Mouse (Mus musculus) splenic B cell, adult 2 months (primary cell): Measurements from ENCODE around the gene Hltf.

Experiments
- DNase-seq: peaks from one replicate; pipeline ENCODE4 v3.0.0-alpha.2; 2011; ENCODE audit warnings: low read depth, low spot score
- H3K27me3 ChIP-seq: 2 replicates; pipeline ENCODE4 v1.6.1; 2012; ENCODE audit warnings: mild to moderate bottlenecking, low read length, moderate library complexity, mixed read lengths; ENCODE audit not compliant: control insufficient read depth, poor library complexity, insufficient read depth, severe bottlenecking
- H3K36me3 ChIP-seq: 2 replicates; pipeline ENCODE4 v1.6.1; 2012; ENCODE audit warnings: mild to moderate bottlenecking, low read length, moderate library complexity, mixed read lengths; ENCODE audit not compliant: control insufficient read depth, poor library complexity, insufficient read depth, severe bottlenecking

Gene Hltf

DNA sequence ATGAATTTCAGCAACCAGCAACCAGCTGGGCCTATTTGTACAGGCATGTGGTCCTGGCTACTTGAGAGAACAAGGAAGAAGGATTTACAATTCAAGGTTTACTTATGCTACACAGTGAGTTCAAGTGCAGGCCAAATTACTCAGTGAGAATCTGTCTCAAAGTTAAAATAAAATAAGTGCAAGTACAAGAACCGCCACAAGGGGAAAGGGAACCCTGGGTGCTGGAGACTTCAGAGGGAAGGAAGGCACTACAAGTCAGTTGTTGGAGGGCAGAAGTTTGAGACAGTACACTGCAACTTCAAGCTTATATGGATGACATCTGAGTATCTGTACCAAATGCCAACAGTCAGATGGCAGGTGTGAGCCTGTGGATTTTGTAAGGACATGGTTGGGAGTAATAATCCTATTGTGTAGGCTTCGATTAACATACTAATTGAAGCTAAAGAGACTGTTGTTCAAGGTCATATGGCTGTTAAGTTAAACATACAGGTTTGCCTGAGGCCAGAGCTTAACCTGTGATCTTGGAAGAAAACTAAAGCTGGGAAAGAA, 69.5 kb downstream of the Hltf start:
- peak; percentile 7 for DNase-seq
- Histone ChIP-seq H3K27me3 (no peaks in the 10 kb centered on the region), H3K36me3 (peaks cover 4% of the 10 kb centered on the region; the same call in 1 of the 2 replicates)

DNA sequence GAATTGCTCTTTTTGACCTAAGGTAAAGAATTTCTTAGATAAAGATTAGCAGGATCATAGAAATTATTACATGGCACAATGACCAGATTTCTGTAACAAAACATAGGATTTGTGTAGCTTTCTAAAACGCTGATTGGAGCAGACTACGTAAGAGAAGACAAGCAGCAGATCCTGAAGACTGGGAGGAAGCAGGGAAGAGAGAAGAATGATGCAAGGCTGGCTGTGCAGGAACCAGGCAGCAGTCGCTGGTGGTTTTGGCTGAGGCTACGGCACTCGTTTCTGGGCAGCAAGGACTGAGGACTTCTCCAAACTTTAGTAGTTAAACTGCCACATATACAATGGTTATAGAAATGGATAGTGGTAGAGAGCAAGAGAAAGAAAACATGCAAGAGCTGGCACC, 71.9 kb downstream of the Hltf start:
- DNase-seq, result no peak
- Histone ChIP-seq H3K27me3 (no peaks in the 10 kb centered on the region), H3K36me3 (no peaks in the 10 kb centered on the region; the same call in 1 of the 2 replicates)

DNA sequence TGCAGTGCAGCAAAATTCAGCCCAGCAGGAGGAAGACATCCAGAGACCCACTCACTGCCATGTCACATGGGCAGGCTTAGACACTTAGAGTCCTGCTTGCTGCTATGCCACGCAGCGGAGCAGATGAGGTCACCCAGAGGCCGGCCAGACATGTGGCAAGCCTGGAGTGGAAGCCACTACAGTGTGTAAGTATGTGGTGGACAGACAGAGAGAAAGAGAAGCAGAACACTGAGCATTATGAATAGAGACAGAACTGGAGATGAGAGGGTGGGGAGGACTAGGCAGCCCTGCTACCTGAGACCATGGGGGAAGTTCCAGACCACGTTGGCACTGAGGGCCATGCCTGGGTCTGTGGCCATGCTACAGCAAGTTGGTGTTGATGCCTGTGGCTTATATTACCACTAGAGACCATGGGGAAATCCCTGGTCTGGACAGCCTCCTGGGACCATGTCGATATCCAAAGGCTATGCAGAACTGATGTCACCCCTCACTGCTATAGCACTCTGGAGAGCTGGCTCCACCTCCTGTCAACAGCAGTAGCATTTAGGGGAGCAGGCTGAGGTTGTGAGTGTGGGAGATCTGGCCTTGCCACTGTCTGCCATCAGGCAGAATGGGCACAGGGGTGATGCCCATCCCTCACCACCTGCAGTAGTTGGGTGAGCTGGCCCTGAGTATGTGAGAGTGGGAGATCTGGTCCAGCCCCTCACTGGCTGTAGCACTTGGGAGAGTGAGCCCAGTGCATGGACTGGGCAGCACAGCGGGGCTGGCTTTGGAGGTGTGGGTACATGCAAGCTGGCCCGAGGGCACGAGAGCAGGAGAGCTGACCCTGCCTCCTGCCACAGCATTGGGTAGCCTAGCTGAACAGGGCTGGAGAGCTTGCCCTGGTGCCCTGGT, 73.1 kb downstream of the Hltf start:
- Histone ChIP-seq H3K27me3 (no peaks in the 10 kb centered on the region), H3K36me3 (no peaks in the 10 kb centered on the region; the same call in 1 of the 2 replicates)
- no peak for DNase-seq

DNA sequence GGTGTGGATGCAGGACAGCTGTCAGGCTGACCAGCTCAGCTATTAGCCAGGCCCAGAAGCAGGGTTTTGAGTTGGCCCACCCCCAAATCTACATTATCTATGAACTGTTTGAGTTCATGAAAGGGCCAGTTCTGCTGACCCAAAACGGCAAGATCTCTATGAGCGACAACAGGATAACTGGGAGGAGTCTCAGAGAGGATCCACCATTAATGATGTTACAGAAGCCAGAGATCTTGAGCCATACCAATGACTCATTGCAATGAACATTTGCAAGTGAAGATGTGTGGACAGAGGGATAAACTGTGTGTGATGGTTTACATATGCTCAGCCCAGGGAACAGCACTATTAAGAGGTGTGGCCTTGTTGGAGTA, 73.7 kb downstream of the Hltf start:
- Histone ChIP-seq H3K27me3 (no peaks in the 10 kb centered on the region), H3K36me3 (no peaks in the 10 kb centered on the region; the same call in 1 of the 2 replicates)
- no peak for DNase-seq

DNA sequence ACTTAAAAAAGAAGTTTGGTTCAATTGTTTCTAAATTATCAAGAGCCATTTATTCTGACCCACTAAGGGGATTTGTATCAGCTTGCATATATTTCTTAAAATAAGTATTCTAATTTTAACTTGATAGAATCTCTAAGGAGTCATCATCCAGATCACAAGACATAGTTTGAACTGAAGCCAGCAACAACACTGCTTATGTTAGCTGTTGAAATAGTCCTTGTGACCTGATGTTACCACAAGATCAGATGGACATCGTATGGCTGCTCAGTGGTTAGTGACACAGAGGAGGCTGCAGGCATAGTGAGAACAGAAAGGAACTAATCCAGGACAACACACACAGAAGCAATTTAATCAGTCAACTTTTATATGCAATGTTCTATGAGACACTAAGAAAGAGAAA, 75.1 kb downstream of the Hltf start:
- Histone ChIP-seq H3K36me3 (peaks cover 2% of the 10 kb centered on the region; the same call in 1 of the 2 replicates), H3K27me3 (no peaks in the 10 kb centered on the region)
- no peak for DNase-seq

DNA sequence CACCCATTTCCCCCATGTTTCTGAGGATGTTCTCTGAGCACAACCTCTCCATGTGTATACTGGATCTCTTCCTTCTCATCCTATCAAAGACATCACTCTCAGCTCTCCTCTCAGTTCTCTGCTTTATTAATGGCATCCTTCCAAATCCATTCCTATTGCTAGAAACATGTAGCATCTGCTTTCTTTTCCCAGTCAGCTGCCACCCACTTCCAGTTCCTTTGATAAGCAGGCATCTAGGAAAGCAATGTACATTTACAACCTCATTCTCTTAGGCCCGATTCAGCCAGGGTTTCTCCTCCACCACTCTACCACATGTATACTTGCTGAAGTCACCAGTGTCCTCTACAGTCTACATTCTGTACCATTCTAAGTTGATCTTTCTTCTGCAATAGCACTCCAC, 76.1 kb downstream of the Hltf start:
- Histone ChIP-seq H3K27me3 (no peaks in the 10 kb centered on the region), H3K36me3 (peaks cover 2% of the 10 kb centered on the region; the same call in 1 of the 2 replicates)
- DNase-seq, result no peak

DNA sequence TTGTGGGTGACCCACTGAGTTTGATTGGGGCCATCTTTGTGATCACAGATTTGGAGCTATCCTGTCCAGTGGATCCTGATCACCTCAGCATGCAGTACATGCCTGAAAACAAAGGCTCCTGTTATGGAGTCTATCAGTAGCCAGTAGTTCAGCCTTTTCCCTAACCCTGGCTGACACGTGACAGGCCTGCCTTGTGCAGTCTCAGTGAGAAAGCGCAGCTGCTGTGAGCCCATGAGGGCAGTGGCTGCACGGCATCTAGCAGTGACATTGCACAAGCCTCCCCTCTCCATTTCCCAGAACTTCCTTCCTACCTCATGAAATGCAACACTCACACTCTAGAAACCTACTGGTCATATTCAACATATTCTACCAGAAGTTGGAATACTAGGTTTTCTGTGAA, 76.9 kb downstream of the Hltf start:
- Histone ChIP-seq H3K36me3 (peaks cover 2% of the 10 kb centered on the region; the same call in 1 of the 2 replicates), H3K27me3 (no peaks in the 10 kb centered on the region)
- no peak for DNase-seq

DNA sequence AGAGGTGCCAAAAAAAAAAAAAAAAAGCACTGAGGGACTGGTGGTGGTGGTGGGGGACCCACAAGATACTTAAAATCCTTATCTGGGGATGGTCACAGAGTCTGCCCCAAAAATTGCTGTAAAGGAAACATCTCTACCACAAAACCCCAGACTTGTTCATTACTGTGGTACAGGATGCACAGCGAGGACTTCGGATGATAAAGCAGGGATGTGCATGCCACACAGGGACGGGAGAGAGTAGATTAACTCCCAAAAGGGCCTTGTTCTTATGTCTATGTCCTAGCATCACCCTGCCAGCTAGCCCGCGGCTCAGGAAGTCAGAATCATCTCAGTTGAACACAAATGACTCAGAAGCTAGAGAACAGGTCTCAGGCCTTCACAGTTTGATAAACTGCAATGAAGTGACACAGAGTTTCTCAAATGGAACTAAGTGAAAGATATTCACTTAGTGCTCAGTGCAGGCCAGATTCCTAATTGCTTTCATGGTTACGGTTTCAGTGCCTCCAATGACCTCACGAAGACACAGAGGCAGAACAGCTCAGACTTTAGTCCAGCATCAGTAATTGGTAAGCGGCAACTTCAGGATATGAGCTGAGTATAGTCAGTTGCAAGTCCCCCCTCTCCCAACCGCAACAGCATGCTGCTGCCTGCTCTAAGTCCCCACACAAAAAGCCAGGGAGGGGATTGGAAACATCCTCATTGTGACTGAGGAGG, 79.4 kb downstream of the Hltf start:
- H3K27me3 ChIP-seq, result no peaks in the 10 kb centered on the region
- peaks cover 5% of the 10 kb centered on the region; the same call in 1 of the 2 replicates for H3K36me3 ChIP-seq
- no peak for DNase-seq

DNA sequence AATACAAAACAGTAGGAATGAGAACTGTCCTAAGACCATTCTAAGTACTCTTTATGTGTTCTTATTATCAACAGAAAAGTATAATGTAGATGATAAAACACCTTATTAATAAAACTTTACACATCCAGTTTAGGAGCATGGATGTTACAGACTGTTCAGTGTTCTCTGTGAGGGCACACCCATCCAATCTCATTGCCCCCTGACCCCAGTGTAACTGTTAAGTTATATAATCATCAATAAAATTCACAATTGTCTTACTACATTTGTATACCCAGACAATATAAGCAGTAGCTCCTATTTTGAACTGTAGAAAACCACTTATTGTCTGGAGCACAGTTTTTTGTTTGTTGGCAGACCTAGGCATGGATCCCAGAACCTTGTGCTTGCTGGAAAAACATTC, 83.6 kb downstream of the Hltf start:
- H3K27me3 ChIP-seq, result no peaks in the 10 kb centered on the region
- peaks cover 7% of the 10 kb centered on the region for H3K36me3 ChIP-seq
- no peak for DNase-seq

DNA sequence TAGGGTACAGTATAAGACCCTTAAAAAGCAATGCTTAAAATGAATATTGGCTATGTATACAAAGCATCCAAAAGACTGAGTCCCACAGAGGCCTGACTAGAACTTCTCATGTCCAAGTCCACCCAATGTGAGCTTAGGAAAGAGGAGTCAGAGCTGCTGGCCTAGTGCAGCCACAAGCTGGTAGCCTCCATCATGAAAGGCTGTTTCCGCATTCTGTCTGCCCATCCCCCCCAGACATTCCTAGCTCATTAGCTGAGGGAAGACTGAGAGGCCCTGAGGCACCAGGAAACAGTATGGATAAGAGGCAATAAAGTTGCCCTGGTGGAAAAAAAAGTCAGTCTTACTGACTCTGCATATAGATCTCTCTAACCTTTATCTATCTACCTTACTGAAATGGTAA, 84.1 kb downstream of the Hltf start:
- Histone ChIP-seq H3K27me3 (no peaks in the 10 kb centered on the region), H3K36me3 (peaks cover 7% of the 10 kb centered on the region)
- no peak for DNase-seq

DNA sequence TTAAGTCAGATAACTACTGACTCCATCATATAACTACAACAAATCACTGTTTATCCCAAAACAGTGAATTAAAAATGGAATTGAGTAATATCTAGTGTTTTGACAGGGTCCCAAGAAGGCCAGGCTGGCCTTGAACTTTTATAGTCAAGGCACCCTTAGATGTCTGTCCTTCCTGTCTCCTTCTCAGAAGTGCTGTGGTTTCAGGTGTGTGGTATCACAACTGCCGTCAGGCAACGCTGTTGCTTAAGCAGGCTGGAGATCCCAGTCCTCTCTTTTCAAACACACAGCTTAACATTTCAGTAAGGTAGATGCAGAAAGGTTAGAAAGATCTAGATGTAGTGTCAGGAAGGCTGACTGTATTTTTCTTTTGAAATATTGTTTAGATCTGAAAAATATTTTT, 84.5 kb downstream of the Hltf start:
- H3K36me3 ChIP-seq, result peaks cover 7% of the 10 kb centered on the region
- DNase-seq, result no peak
- H3K27me3 ChIP-seq, result no peaks in the 10 kb centered on the region

DNA sequence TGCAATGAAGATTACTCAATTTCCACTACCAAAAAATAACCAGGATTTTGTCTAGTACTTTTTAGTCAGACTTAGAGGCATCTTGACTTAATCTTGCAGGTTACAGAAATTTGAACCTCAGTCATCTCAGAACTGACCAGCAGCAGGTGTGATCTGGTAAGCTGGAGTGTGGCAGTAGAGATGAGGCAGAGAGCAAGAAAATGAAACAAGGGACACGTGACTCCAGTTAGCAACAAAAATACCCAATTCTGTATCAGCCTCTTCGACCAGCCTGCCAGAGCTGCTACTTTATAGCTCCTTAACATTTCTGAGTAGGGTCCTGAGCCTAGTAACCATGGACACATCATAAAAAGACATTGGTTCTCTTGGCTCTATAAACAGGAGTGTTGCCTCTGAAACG, 85.0 kb downstream of the Hltf start:
- no peak for DNase-seq
- H3K36me3 ChIP-seq, result peaks cover 5% of the 10 kb centered on the region
- H3K27me3 ChIP-seq, result no peaks in the 10 kb centered on the region

DNA sequence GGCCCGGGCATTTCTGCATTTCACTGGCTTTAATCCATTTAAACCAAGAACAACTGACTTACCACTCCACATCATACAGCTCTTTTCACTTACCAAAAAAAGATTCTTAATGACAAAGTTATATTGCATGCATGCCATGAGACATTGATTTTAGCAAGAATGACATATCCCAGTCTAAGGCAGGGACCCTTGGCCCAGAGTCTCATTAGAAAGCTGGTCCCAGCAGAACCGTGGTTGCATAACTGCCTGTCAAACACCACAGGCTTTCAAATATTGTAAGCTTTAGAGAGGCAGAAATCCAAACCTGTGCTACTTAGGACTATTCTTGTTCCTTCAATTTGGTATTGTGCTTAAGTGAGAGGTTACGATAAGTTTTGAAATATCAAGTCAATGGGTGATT, 86.1 kb downstream of the Hltf start:
- Histone ChIP-seq H3K36me3 (peaks cover 5% of the 10 kb centered on the region), H3K27me3 (no peaks in the 10 kb centered on the region)
- no peak for DNase-seq

DNA sequence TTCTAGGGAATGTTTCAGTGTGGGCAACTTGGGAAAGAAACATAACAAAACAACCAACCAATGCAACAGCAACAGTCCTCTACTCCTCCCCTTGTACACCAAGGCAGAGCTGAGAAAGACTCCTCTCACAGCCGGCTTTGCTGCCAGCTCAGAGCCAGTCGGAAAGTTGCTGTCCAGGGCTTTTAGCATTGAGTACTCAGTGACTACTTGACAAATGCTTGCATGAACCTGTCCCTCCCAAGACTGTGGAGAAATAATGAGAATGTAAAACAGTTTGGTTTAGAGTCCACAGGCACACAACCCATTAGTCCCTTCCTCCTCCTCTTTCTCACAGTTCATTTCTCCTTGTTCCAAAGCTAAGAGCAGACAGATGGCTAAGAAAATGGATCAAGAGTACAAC, 86.8 kb downstream of the Hltf start:
- Histone ChIP-seq H3K27me3 (no peaks in the 10 kb centered on the region), H3K36me3 (peaks cover 8% of the 10 kb centered on the region)
- DNase-seq, result no peak

DNA sequence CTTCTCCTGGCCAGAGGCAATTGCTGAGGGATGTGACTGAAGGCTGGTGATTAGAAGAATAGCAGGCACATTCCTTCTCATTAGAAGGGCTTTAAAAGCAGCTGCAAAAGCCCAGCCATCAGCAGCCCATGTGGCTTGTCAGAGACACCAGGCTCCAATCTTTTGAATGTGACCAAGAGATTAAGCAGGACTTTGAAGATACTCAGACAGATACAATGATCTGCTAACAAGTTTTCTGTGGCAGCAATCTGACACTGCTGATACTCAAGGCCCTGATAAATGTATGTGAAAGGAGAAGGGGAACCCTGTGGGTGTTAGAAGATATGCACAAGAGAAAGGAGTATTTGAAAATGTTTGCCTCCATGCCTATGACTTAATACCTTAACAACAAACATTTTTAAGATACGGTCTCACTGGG, 88.1 kb downstream of the Hltf start:
- Histone ChIP-seq H3K27me3 (no peaks in the 10 kb centered on the region), H3K36me3 (peaks cover 9% of the 10 kb centered on the region)
- DNase-seq, result no peak
